Mouse (Mus musculus): ENCODE data around the gene Bcl2. TPM values are rescaled to one million over a fixed set of nuclear protein-coding genes. Genes with fewer than 3 reads are reported as not detected.
"Not testable (repeated sequence)": the region's sequence is repeated elsewhere in the genome, so short reads cannot be mapped to it uniquely, and the experiment has no call there.

Gene Bcl2
- total RNA-seq (2017) = 59.3 and 66.0 TPM in 2 replicates

GRCm38 (mm10) chr1:106713621-106714529 lies at the start of gene Bcl2:
TSS of gene Bcl2 (minus strand) at chr1:106714274.
- peak; percentile 39 for ATAC-seq (replicated peaks; ENCODE audit: low read depth, poor library complexity, severe bottlenecking)

- ATAC-seq (replicated peaks; ENCODE audit: low read depth, poor library complexity, severe bottlenecking) = no peak
Observed at GRCm38 (mm10) chr1:106760750-106761149, 46.7 kb upstream of the Bcl2 start.

- ATAC-seq (replicated peaks; ENCODE audit: low read depth, poor library complexity, severe bottlenecking) = peak; percentile 91
Observed at GRCm38 (mm10) chr1:106759572-106760435, 45.7 kb upstream of the Bcl2 start, which contains the start of gene Kdsr. TSS of gene Kdsr (minus strand) at chr1:106759727.

GRCm38 (mm10) chr1:106758734-106759571 lies 44.9 kb upstream of the Bcl2 start:
- peak; percentile 43 for ATAC-seq (replicated peaks; ENCODE audit: low read depth, poor library complexity, severe bottlenecking)

GRCm38 (mm10) chr1:106756633-106757032 lies 42.6 kb upstream of the Bcl2 start:
- ATAC-seq (replicated peaks; ENCODE audit: low read depth, poor library complexity, severe bottlenecking) = no peak

GRCm38 (mm10) chr1:106752013-106752412 lies 37.9 kb upstream of the Bcl2 start:
- ATAC-seq (replicated peaks; ENCODE audit: low read depth, poor library complexity, severe bottlenecking) = no peak

GRCm38 (mm10) chr1:106750656-106751055 lies 36.6 kb upstream of the Bcl2 start:
- no peak for ATAC-seq (replicated peaks; ENCODE audit: low read depth, poor library complexity, severe bottlenecking)

- ATAC-seq (replicated peaks; ENCODE audit: low read depth, poor library complexity, severe bottlenecking) = 0 out of 2 replicates have a peak, but pooled peaks have one; percentile 11
Observed at GRCm38 (mm10) chr1:106748555-106749315, 34.7 kb upstream of the Bcl2 start.

- ATAC-seq (replicated peaks; ENCODE audit: low read depth, poor library complexity, severe bottlenecking) = no peak
Observed at GRCm38 (mm10) chr1:106742980-106743379, 28.9 kb upstream of the Bcl2 start.

- no peak for ATAC-seq (replicated peaks; ENCODE audit: low read depth, poor library complexity, severe bottlenecking)
Observed at GRCm38 (mm10) chr1:106740735-106741134, 26.7 kb upstream of the Bcl2 start.

- no peak for ATAC-seq (replicated peaks; ENCODE audit: low read depth, poor library complexity, severe bottlenecking)
Observed at GRCm38 (mm10) chr1:106739810-106740209, 25.7 kb upstream of the Bcl2 start.

- peak; percentile 73 for ATAC-seq (replicated peaks; ENCODE audit: low read depth, poor library complexity, severe bottlenecking)
Observed at GRCm38 (mm10) chr1:106738092-106738491, 24.0 kb upstream of the Bcl2 start.

- ATAC-seq (replicated peaks; ENCODE audit: low read depth, poor library complexity, severe bottlenecking) = no peak
Observed at GRCm38 (mm10) chr1:106736211-106736610, 22.1 kb upstream of the Bcl2 start.

GRCm38 (mm10) chr1:106735586-106735985 lies 21.5 kb upstream of the Bcl2 start:
- peak; percentile 81 for ATAC-seq (replicated peaks; ENCODE audit: low read depth, poor library complexity, severe bottlenecking)

GRCm38 (mm10) chr1:106722061-106722460 lies 8.0 kb upstream of the Bcl2 start:
- ATAC-seq (replicated peaks; ENCODE audit: low read depth, poor library complexity, severe bottlenecking) = no peak

- ATAC-seq (replicated peaks; ENCODE audit: low read depth, poor library complexity, severe bottlenecking) = not testable (repeated sequence)
Observed at GRCm38 (mm10) chr1:106717736-106718135, 3.7 kb upstream of the Bcl2 start.

GRCm38 (mm10) chr1:106717071-106717601 lies 3.1 kb upstream of the Bcl2 start:
- peak; percentile 33; the same call in 1 of the 2 replicates for ATAC-seq (replicated peaks; ENCODE audit: low read depth, poor library complexity, severe bottlenecking)

- ATAC-seq (replicated peaks; ENCODE audit: low read depth, poor library complexity, severe bottlenecking) = no peak
Observed at GRCm38 (mm10) chr1:106716141-106716540, 2.1 kb upstream of the Bcl2 start.
